Mouse (Mus musculus) common myeloid progenitor, adult 5-6 weeks (primary cell): ENCODE measurements at regions not wholly inside any gene's neighbourhood (a gene's known extent, or its start where the extent isn't known, plus 50 kb on each side); places are given as distances from the start of the nearest gene placed in this dataset.

Experiments
- ATAC-seq: replicated peaks from 2 replicates; pipeline ENCODE4 v1.8.0; 2016; ENCODE audit warnings: low read depth, mild to moderate bottlenecking, moderate TSS enrichment, inconsistent platforms; ENCODE audit not compliant: poor library complexity, severe bottlenecking

GRCm38 (mm10) chr4:55194552-55194951 lies 155.3 kb upstream of the Rad23b start:
- no peak for ATAC-seq

GRCm38 (mm10) chr4:55203731-55204710 lies 145.8 kb upstream of the Rad23b start:
- ATAC-seq: no peak

DNA sequence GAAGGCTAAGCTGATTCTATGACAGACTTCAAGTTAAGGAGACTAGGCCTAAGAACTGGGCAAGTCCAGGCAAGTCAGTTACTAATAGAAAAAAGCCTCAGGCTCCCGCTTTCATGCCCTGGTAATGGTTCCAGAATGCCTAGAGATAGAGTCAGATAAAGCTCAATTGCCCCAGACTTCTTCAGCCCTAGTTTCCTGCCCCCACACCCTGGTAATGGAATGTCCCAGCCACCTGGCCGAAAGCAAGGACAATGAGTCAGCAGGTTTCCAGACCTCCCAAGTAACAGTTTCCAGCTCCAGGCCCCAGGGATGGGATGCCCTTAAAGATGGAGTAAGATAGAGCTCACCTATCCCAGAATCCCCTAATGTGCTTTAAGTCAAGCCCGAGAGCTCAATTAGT lies 143.6 kb upstream of the Rad23b start:
- no peak for ATAC-seq

- ATAC-seq: no peak
These were observed 142.0 kb upstream of the Rad23b start for GRCm38 (mm10) chr4:55207749-55208385.

DNA sequence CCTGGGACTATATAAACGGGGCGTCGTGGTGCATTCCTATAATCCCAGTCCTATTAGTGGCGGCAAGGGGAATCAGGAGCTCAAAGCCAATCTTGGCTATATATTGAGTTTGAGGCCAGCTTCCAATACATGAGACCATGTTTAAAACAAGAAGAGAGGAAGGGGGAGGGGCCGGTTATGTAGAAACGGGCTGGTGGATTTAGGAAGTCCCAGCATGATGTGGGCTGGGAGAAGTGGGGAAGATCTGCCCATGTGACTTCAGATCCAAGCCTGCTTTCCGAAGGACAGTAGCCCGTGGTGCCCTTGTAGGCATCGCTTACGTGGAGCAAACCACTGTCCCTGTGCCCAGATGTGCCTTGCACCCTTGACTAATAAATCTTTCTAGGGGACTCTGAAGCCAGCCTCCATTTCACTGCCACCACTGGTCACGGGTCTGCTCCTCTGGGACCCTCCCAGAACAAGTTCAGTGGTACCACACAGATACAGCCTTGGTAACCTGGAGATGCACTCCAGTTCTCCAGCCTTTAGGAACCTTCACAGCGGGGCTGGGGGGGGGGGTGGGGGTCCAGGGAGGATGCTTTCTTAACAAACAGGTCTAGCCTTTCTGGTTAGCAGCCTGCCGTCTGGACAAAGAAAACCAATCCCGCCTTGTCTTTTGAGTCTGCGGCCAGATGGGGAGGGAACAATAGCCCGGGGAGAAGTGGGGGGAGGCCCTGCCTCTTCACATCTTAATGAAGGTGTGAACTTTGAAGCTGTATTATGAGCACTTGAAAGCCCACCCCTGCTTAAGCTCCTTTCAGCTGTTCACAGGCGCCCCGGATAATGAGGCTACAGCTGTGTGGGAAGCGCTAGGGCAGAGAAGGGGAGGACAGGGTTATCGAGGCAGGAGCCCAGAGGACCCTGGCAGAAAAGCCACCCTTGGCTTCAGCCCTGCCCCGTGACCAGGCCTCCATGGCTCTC lies 141.2 kb upstream of the Rad23b start:
- 0 out of 2 replicates have a peak, but pooled peaks have one; percentile 11 for ATAC-seq

- no peak for ATAC-seq
These were observed 134.2 kb upstream of the Rad23b start for GRCm38 (mm10) chr4:55215425-55216174.

DNA sequence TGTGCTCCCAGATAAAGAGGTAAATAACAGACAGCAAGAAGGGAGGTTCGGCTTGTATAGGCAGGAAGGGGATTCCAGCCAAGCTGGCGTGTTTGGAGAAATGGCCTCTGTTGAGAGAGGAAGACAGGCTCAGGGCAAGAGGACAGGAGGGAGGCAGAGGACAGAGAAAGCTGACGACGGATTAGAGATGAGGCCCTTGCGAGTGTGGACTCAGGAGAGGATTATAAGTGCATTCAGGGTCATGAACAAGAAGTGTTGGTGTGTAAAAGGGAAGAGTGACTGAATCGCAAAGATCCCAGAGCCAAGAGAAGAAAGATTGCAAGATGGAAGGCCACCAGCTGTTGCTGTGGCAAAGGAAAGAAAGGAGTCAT lies 133.7 kb upstream of the Rad23b start:
- no peak for ATAC-seq

GRCm38 (mm10) chr4:55225766-55226165 lies 124.1 kb upstream of the Rad23b start:
- no peak for ATAC-seq

- ATAC-seq: no peak
These were observed 122.4 kb upstream of the Rad23b start for GRCm38 (mm10) chr4:55227394-55227793.

- peak; percentile 62 for ATAC-seq
These were observed 118.3 kb upstream of the Rad23b start for GRCm38 (mm10) chr4:55231522-55231921.

DNA sequence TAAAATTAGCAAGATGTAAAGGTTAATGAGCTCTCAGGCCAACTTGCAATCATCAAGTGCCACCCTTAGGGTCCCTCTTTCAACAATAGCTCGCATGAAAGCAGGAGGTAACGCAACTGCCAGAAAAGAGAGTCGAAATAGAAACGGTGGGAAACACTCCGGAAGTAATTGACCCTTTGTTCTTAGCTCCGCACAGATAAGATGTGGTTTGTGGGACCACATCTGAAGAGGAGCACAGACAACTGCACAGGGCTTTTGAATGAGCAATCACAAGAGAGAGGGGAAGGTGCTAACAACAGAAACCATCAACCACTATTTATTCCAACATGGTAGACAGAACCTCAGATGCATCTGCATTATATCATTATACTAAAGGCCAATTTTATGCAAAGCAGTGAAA lies 112.0 kb upstream of the Rad23b start:
- ATAC-seq: no peak

GRCm38 (mm10) chr4:55240450-55240849 lies 109.4 kb upstream of the Rad23b start:
- peak; percentile 89 for ATAC-seq

- no peak for ATAC-seq
These were observed 107.5 kb upstream of the Rad23b start for GRCm38 (mm10) chr4:55242331-55242730.

GRCm38 (mm10) chr4:55243091-55244058 lies 106.5 kb upstream of the Rad23b start:
- no peak for ATAC-seq

DNA sequence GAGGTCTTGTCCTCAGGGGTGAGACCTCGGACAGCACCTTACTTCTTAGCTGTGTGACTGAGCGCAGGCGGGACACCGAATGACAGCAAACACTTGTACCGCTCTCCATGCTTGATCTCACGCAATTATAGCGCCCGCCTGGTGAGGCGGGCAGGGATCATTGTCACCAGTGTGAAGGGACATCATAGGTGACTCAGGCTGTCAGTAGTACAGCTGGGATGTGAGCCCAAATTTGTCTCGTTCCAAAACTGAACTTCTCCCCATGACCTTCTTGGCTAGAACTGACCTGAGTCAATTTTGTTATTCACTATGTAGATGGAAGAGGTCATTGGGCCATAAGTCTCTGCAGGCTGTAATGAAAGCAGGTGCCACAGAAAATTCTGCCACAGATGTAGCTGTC lies 104.1 kb upstream of the Rad23b start:
- no peak for ATAC-seq

- ATAC-seq: no peak
These were observed 99.5 kb upstream of the Rad23b start for GRCm38 (mm10) chr4:55250334-55250733.

DNA sequence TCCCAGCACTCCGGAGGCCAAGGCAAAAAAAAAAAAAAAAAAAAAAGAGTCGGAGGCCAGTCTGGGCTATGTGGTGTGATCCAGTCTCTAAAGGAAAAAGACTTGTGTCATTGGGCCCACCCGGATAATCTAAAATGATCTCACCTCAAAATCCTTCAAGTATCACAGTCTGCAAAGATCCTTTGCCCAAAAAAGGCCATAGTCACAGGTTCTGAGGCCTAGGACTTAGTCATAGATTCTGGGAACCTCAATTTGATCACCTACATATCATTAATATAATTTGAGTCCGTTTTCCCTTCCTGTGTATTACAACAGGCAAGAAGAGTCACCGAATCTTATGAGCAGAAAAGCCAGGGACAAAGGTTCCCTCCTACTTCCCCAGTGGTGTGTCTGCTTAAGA lies 98.3 kb upstream of the Rad23b start:
- ATAC-seq: no peak

DNA sequence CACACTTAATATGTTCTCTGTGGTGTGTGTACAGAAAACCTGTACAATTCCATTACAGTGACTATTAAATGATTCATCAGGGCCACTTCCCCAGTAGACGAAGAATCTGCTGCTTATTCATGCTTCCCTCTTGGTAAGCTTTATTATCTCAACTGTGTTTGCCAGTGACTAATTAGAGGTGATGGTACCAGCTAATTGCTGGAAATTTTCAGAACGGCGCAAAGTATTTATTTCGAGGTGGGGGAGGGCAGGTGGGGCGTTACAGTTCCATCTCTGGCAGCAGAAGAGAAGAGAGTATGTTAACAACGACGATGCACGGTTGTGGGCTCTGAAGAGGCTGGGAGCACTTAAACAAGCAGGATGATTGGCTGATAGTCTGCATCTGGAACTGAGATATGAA lies 96.1 kb upstream of the Rad23b start:
- no peak for ATAC-seq
